Mouse (Mus musculus) brain, embryonic 14.5 days (tissue): ENCODE data around the gene Tada2b. TPM values are rescaled to one million over a fixed set of nuclear protein-coding genes. Genes with fewer than 3 reads are reported as not detected.

Source experiments
- DNase-seq: peaks from one replicate; pipeline ENCODE4 v3.0.0-alpha.2; 2011; ENCODE audit warnings: low read depth
- CTCF ChIP-seq: fragments of 200-500 bp; IDR thresholded peaks from 2 replicates; pipeline ENCODE4 v1.5.1; 2012; ENCODE audit warnings: inconsistent platforms, mild to moderate bottlenecking, moderate library complexity, borderline replicate concordance; ENCODE audit not compliant: insufficient read depth, insufficient read length; ENCODE audit errors: extremely low read depth
- POLR2A ChIP-seq: fragments of 200-500 bp; IDR thresholded peaks from 2 replicates; pipeline ENCODE4 v1.6.1; 2012; ENCODE audit warnings: mild to moderate bottlenecking, inconsistent platforms, borderline replicate concordance; ENCODE audit not compliant: poor library complexity, insufficient read depth, insufficient read length, severe bottlenecking; ENCODE audit errors: extremely low read depth
- polyA plus RNA-seq: library from polyadenylated mRNA; depleted of rRNA; stranded (reverse); fragments of >200 nt; gene quantifications from 2 replicates; pipeline ENCODE4 v1.2.3, GENCODE M21; 2012

The Tada2b gene
- polyA plus RNA-seq, 1 experiment: 19.8 TPM

- DNase-seq: no peak
- TF ChIP-seq CTCF: no peak
- TF ChIP-seq POLR2A: no peak
These were observed 5.3 kb downstream of the Tada2b start for GRCm38 (mm10) chr5:36478540-36479420.

GRCm38 (mm10) chr5:36477486-36477885, 6.6 kb downstream of the Tada2b start:
- DNase-seq: no peak
- TF ChIP-seq POLR2A: no peak
- TF ChIP-seq CTCF: no peak

- peak; percentile 63 for DNase-seq
- TF ChIP-seq POLR2A (no peak), CTCF (peak; percentile 76)
These were observed 9.8 kb downstream of the Tada2b start for GRCm38 (mm10) chr5:36474283-36474682.

- TF ChIP-seq CTCF (no peak), POLR2A (no peak)
- no peak for DNase-seq
These were observed 11.0 kb downstream of the Tada2b start for GRCm38 (mm10) chr5:36472876-36473655.

GRCm38 (mm10) chr5:36471206-36471605, 12.9 kb downstream of the Tada2b start:
- no peak for DNase-seq
- TF ChIP-seq POLR2A (no peak), CTCF (no peak)

- TF ChIP-seq POLR2A (no peak), CTCF (no peak)
- no peak for DNase-seq
These were observed 18.2 kb downstream of the Tada2b start for GRCm38 (mm10) chr5:36465889-36466288.

GRCm38 (mm10) chr5:36464709-36465661, 19.1 kb downstream of the Tada2b start, which contains the start of gene Grpel1:
Gene Grpel1, plus strand, starts transcription at chr5:36464998.
- TF ChIP-seq POLR2A: peak; percentile 81
- no peak for TF ChIP-seq CTCF
- peak; percentile 100 for DNase-seq

GRCm38 (mm10) chr5:36463391-36463790, 20.7 kb downstream of the Tada2b start:
- TF ChIP-seq CTCF (no peak), POLR2A (no peak)
- no peak for DNase-seq

GRCm38 (mm10) chr5:36462810-36463209, 21.3 kb downstream of the Tada2b start:
- TF ChIP-seq POLR2A: no peak
- TF ChIP-seq CTCF: peak; percentile 90
- DNase-seq: peak; percentile 68

GRCm38 (mm10) chr5:36461231-36461630, 22.9 kb downstream of the Tada2b start:
- no peak for DNase-seq
- TF ChIP-seq POLR2A: no peak
- TF ChIP-seq CTCF: no peak
